Mouse (Mus musculus) forebrain, embryonic 13.5 days (tissue): ENCODE data around the gene Ankrd39. TPM values are rescaled to one million over a fixed set of nuclear protein-coding genes. Genes with fewer than 3 reads are reported as not detected.
A peak's percentile ranks its signal among the peaks of the same experiment; 100 is the strongest.

ENCODE experiments used
- ATAC-seq: fragments of 200-750 bp; cut with Nextera tagmentation; 2 replicates; pipeline ENCODE4 v1.8.0; 2017
- H3K27ac ChIP-seq: fragments of 300-500 bp; sonication (generic); 2 replicates; pipeline ENCODE4 v1.5.1; 2015; ENCODE audit warnings: inconsistent platforms, mild to moderate bottlenecking, moderate library complexity
- H3K27me3 ChIP-seq: fragments of 300-500 bp; sonication (generic); 2 replicates; pipeline ENCODE4 v1.6.1; 2015; ENCODE audit warnings: mild to moderate bottlenecking, inconsistent platforms
- H3K36me3 ChIP-seq: fragments of 300-500 bp; sonication (generic); 2 replicates; pipeline ENCODE4 v1.6.1; 2015; ENCODE audit warnings: mild to moderate bottlenecking, inconsistent platforms; ENCODE audit not compliant: poor library complexity, severe bottlenecking
- H3K4me1 ChIP-seq: fragments of 300-500 bp; sonication (generic); 2 replicates; pipeline ENCODE4 v1.6.1; 2015; ENCODE audit warnings: inconsistent platforms
- H3K4me2 ChIP-seq: fragments of 300-500 bp; sonication (generic); 2 replicates; pipeline ENCODE4 v1.6.1; 2015; ENCODE audit warnings: inconsistent platforms, mild to moderate bottlenecking, moderate library complexity
- H3K4me3 ChIP-seq: fragments of 300-500 bp; sonication (generic); 2 replicates; pipeline ENCODE4 v1.5.1; 2015; ENCODE audit warnings: mild to moderate bottlenecking, inconsistent platforms
- H3K9ac ChIP-seq: fragments of 300-500 bp; sonication (generic); 2 replicates; pipeline ENCODE4 v1.6.1; 2015; ENCODE audit warnings: mild to moderate bottlenecking, inconsistent platforms
- H3K9me3 ChIP-seq: fragments of 300-500 bp; sonication (generic); replicated peaks from 2 replicates; pipeline ENCODE4 v1.6.1; 2016; ENCODE audit warnings: inconsistent platforms
- WGBS: fragments of 180-500 bp; shearing (Covaris S2); methylation state at CpG from one replicate; pipeline ENCODE4 v1.1.7; 2015; 5-methylcytosine and 5-hydroxymethylcytosine counted together
- polyA plus RNA-seq: library from polyadenylated mRNA; unstranded; fragments of >200 nt; fragmentation: Nextera tagmentation; extraction: Ambion mirVana; gene quantifications from 2 replicates; pipeline ENCODE4 v1.2.1, GENCODE M21; 2015

Ankrd39 gene
- polyA plus RNA-seq, 1 experiment from 2014 or later = 16.9 TPM

DNA sequence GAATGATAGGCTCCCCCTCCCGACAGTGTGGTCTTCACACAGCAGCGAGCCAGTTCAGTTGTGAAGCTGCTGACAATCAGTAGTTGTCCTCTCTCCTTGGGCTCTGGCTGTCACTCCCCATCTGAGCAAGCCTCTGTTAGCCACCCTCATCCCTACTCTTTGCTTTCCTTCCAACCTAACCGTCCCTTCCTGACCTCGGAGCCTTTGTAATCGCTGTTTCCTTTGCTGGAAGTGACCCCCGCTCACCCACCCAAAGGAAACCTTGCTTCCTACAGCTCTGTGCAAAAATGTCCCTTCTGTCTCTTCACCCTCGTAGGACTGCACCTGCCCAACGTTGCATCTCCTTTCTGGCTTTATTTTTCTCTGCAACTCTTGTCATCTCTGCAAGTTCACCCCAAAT is 35.0 kb upstream of the Ankrd39 start:
- ATAC-seq = no peak
- 77% methylated on average over 8 of the region's 8 CpGs for WGBS
- Histone ChIP-seq H3K9me3 (no peaks in the 10 kb centered on the region), H3K4me3 (no peak overlapping the region), H3K4me1 (peaks cover 23% of the 10 kb centered on the region), H3K4me2 (no peak overlapping the region), H3K27me3 (peaks cover 83% of the 10 kb centered on the region), H3K36me3 (no peaks in the 10 kb centered on the region), H3K27ac (no peak overlapping the region), H3K9ac (no peak overlapping the region)

DNA sequence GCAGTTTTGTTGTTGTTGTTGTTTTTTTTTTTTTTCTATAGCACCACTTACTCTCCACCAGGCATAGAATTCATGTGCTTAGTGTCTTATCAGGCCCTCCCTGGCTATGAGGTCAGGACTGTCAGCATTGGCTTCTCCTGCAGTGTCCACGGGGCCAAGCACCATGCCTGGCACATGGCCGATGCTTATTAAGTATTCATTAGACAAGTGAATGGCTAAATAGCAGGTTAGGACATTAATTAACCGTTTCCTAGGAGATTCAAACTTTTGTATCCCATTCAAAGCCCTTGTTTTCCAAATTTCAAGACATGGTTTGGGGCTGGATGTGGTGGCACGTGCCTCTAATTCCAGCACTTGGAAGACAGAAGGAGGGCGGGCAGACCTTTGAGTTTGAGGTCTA is 34.0 kb upstream of the Ankrd39 start:
- Histone ChIP-seq H3K27me3 (peaks cover 80% of the 10 kb centered on the region), H3K4me2 (no peak overlapping the region), H3K36me3 (no peaks in the 10 kb centered on the region), H3K4me1 (peaks cover 23% of the 10 kb centered on the region), H3K9me3 (no peaks in the 10 kb centered on the region), H3K9ac (no peak overlapping the region), H3K4me3 (no peak overlapping the region), H3K27ac (peak overlapping the region; percentile 87)
- no peak for ATAC-seq
- 19% methylated on average over 5 of the region's 5 CpGs for WGBS

DNA sequence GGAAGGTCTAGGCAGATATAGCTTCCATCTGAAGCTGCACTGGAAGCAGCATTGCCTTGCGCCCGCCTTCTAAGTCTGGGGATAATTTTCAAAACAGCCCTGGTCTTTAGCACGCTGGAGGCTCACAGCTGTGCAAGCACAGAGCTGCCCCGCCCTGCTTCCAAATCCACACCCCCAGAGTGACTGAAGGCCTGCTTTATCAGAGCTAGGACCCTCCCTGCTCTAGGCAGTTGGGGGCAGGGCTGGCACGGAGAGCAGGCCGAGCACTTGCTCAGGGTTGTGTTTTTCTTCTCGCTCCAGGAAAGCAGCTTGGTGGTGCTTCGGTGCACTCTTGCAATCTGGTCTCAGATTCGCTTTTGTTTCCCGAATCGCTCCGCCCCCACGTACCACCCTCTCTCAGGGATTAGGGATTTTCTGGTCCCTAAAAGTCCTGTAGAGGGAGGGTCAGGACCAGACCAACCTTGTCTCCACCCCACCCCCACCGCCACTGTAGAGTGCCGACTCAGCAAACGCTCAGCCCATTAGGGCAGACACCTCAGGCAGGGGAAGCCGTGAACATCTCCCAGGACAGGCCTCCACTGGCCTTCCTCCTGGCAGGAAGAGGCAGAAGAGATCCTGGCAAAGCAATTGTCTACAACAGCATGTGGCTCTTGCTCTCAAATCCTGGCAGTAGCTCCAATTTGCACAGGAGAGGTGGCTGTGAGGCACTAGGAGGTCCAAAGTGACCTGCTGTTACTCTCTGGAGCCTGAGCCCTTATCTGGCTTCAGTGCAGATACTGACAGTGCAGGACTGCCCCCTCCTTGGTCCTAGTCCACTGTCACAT is 33.4 kb upstream of the Ankrd39 start:
- Histone ChIP-seq H3K27ac (peak overlapping the region; percentile 87), H3K9ac (peak overlapping the region; percentile 22), H3K4me2 (peak overlapping the region; percentile 49), H3K4me3 (0 out of 2 replicates have a peak overlapping the region, but pooled peaks have one; percentile 6), H3K9me3 (no peaks in the 10 kb centered on the region), H3K36me3 (no peaks in the 10 kb centered on the region), H3K27me3 (peaks cover 73% of the 10 kb centered on the region), H3K4me1 (peaks cover 23% of the 10 kb centered on the region)
- ATAC-seq = peak; percentile 92
- WGBS = 2% methylated on average over 17 of the region's 17 CpGs

DNA sequence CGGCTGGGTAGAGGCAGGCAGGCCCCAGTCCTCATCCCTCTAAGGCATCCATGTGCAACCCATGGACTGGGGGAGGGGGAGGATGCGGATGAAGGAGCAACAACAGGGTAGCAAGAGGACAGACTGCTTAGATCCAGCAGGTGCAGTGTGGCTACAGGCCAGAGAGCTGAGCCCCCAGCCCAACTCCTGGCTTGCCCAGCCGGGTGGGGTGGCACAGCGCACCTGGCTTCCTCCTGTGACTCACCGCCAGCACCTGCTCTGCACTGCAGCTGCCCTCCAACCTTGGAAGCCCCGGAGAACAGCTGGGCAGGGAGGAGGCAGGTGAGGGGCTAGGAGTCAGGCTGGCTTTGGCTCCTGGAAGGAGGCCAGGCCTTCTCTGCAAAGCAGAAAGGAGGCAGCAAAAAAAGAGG is 32.7 kb upstream of the Ankrd39 start:
- H3K4me1 ChIP-seq = peaks cover 23% of the 10 kb centered on the region
- no peaks in the 10 kb centered on the region for H3K9me3 ChIP-seq
- ATAC-seq = peak; percentile 62
- H3K27me3 ChIP-seq = peaks cover 67% of the 10 kb centered on the region
- H3K36me3 ChIP-seq = no peaks in the 10 kb centered on the region
- 17% methylated on average over 6 of the region's 6 CpGs for WGBS
- H3K4me3 ChIP-seq = no peak overlapping the region
- peak overlapping the region; percentile 22 for H3K9ac ChIP-seq
- H3K4me2 ChIP-seq = peak overlapping the region; percentile 49
- H3K27ac ChIP-seq = peak overlapping the region; percentile 87

DNA sequence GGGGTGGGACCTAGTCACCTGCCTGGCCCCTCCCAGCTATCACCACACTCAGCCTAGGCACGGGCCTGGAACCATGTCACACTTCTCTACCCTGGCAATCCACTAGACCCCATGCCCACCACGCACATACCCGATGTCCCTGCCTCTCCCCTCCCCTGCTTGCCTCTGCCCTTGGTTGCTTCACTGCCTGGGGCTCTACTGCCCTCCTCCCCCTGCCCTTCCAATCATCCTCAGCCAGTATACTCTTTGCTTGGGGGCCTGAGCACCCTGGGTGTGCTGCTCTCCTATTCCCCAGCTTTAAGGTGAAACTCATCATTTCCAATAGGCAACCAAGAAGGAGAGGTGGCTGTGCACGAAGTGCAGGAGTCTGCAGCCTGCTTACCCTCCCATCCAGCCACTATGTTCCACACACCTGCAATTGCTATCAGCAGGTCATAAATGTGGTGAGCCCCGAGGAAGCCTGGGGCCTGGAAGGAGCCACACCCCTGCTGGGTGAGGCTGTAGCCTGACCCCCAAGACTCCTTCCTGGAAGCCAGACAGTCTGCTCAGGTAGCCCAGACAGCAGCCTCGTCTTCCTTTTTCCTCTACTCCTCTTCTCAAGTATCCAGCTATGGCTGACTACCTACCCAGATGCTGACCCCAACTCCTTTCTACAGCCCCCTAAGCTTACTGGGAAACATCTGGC is 29.9 kb upstream of the Ankrd39 start:
- no peak overlapping the region for H3K9ac ChIP-seq
- H3K4me2 ChIP-seq = no peak overlapping the region
- ATAC-seq = no peak
- no peak overlapping the region for H3K4me3 ChIP-seq
- peaks cover 46% of the 10 kb centered on the region for H3K27me3 ChIP-seq
- H3K27ac ChIP-seq = no peak overlapping the region
- 74% methylated on average over 6 of the region's 6 CpGs for WGBS
- no peaks in the 10 kb centered on the region for H3K36me3 ChIP-seq
- H3K4me1 ChIP-seq = peaks cover 29% of the 10 kb centered on the region
- H3K9me3 ChIP-seq = no peaks in the 10 kb centered on the region

- no peak for ATAC-seq
- WGBS = 66% methylated on average over 6 of the region's 6 CpGs
- Histone ChIP-seq H3K9me3 (no peaks in the 10 kb centered on the region), H3K36me3 (no peaks in the 10 kb centered on the region), H3K4me1 (peaks cover 18% of the 10 kb centered on the region), H3K4me2 (no peak overlapping the region), H3K27me3 (peaks cover 40% of the 10 kb centered on the region), H3K27ac (no peak overlapping the region), H3K4me3 (no peak overlapping the region), H3K9ac (no peak overlapping the region)
These were observed 28.1 kb upstream of the Ankrd39 start for GRCm38 (mm10) chr1:36575347-36575746.

DNA sequence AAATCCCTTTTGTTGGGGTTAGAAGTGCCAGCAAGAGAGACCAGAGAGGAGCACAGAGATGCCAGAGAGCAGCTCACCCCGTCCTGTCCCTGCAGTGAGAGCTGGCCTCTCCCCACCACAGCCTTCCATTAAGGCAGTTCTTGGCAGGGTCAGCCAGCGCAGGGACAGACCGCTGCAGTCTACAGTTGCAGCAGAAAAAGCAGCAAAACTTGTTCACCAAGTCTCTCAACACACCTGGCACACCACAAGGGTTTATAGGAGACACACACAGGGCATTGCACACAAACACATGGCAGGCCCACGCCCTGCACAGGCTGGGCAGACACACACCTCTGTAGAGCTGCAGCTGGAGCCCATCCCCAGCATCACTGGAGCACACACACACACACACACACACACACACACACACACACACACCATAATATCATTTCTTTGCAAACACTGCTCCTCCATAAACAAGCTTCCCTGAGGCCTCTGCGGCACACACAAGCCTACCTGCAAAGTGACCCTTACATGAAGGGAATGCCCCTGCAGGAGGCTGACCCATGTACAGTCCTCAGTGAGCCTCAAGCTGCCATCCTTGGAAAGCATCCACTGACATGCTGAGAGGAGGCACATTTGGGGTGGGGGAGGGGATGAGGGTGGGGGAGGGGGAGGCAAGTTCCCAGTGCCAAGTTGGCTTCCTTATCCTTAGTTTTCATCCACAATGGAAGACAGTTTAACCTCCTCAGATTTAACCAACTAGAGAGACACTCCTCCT is 27.1 kb upstream of the Ankrd39 start:
- Histone ChIP-seq H3K9ac (no peak overlapping the region), H3K9me3 (no peaks in the 10 kb centered on the region), H3K36me3 (no peaks in the 10 kb centered on the region), H3K27ac (no peak overlapping the region), H3K4me3 (no peak overlapping the region), H3K4me1 (peaks cover 8% of the 10 kb centered on the region; the same call in 1 of the 2 replicates), H3K4me2 (no peak overlapping the region), H3K27me3 (peaks cover 32% of the 10 kb centered on the region)
- 87% methylated on average over 5 of the region's 5 CpGs for WGBS
- ATAC-seq = no peak

DNA sequence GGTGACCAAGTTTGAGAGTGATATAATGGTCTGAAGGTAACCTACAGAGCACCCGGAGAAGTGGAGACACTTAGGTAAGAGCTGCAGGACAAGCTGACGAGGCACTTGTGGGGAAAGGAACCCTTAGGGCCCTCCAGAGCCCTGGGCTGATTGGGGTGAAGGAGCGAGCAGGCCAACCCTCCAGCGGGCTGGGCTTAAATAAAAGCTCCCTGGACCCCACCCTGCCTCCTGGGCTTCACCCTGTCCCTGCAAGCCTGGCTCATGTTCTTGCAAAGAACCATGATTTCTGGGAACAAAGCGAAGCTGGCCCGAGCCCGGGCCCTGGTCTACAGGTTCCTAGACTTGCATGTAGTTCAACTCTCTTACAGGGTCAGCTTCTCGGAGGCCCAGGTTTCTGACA is 26.3 kb upstream of the Ankrd39 start:
- Histone ChIP-seq H3K4me1 (peaks cover 7% of the 10 kb centered on the region; the same call in 1 of the 2 replicates), H3K4me2 (no peak overlapping the region), H3K9me3 (no peaks in the 10 kb centered on the region), H3K36me3 (no peaks in the 10 kb centered on the region), H3K27ac (no peak overlapping the region), H3K4me3 (no peak overlapping the region), H3K9ac (no peak overlapping the region), H3K27me3 (peaks cover 24% of the 10 kb centered on the region)
- WGBS = 77% methylated on average over 8 of the region's 8 CpGs
- no peak for ATAC-seq

- Histone ChIP-seq H3K27me3 (peaks cover 15% of the 10 kb centered on the region), H3K9me3 (no peaks in the 10 kb centered on the region), H3K4me1 (peaks cover 7% of the 10 kb centered on the region; the same call in 1 of the 2 replicates), H3K9ac (no peak overlapping the region), H3K4me3 (no peak overlapping the region), H3K36me3 (no peaks in the 10 kb centered on the region), H3K27ac (no peak overlapping the region), H3K4me2 (no peak overlapping the region)
- no peak for ATAC-seq
- WGBS = 86% methylated on average over 1 of the region's 1 CpGs
These were observed 25.5 kb upstream of the Ankrd39 start for GRCm38 (mm10) chr1:36572709-36573108.

- 86% methylated on average over 2 of the region's 2 CpGs for WGBS
- no peak overlapping the region for H3K4me2 ChIP-seq
- H3K27me3 ChIP-seq = peaks cover 11% of the 10 kb centered on the region
- ATAC-seq = no peak
- no peaks in the 10 kb centered on the region for H3K9me3 ChIP-seq
- peaks cover 7% of the 10 kb centered on the region; the same call in 1 of the 2 replicates for H3K4me1 ChIP-seq
- H3K27ac ChIP-seq = no peak overlapping the region
- no peak overlapping the region for H3K4me3 ChIP-seq
- no peak overlapping the region for H3K9ac ChIP-seq
- H3K36me3 ChIP-seq = no peaks in the 10 kb centered on the region
These were observed 25.0 kb upstream of the Ankrd39 start for GRCm38 (mm10) chr1:36572140-36572700.

GRCm38 (mm10) chr1:36571627-36572026 is 24.4 kb upstream of the Ankrd39 start:
- Histone ChIP-seq H3K27me3 (peaks cover 5% of the 10 kb centered on the region; the same call in 1 of the 2 replicates), H3K4me3 (no peak overlapping the region), H3K36me3 (no peaks in the 10 kb centered on the region), H3K9me3 (no peaks in the 10 kb centered on the region), H3K4me2 (no peak overlapping the region), H3K27ac (no peak overlapping the region), H3K9ac (no peak overlapping the region), H3K4me1 (peaks cover 7% of the 10 kb centered on the region; the same call in 1 of the 2 replicates)
- 64% methylated on average over 6 of the region's 6 CpGs for WGBS
- ATAC-seq = no peak
